Mouse (Mus musculus): Measurements from ENCODE around the gene Bfar. TPM values are rescaled to one million over a fixed set of nuclear protein-coding genes. Genes with fewer than 3 reads are reported as not detected.
"Not testable (repeated sequence)": the region's sequence is repeated elsewhere in the genome, so short reads cannot be mapped to it uniquely, and the experiment has no call there.

The Bfar gene
- 21.5 and 24.8 TPM in 2 replicates for polyA plus RNA-seq (2012; rRNA removed)

- peak; percentile 77 for DNase-seq (ENCODE audit: low read depth, low spot score)
- under 1% methylated on average over 54 of the region's 54 CpGs for WGBS
Measured at GRCm38 (mm10) chr16:13671685-13672385, at the start of gene Bfar, which contains the start of gene 3110001I22Rik. TSS of gene Bfar (plus strand) at chr16:13671858. TSS of gene 3110001I22Rik (plus strand) at chr16:13671929.

DNA sequence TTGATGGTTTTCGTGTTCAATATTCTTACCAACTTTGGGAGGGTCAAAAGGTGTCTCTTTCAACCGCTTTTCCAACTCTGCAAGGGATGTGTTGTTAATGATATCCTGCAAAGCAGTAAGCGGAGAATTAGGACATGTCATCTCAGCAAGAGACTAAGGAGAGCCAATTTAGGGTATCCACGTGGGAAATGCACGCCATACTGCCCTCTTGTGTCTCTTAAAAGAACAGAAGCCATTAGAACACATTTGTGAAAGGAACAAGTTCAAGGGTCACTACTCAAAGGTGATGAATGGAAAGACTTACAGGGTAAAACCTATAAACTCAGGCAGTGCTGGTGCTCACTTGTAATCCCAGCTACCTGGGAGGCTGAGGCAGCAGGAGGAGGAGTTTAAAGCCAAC, 43.3 kb upstream of the Bfar start:
- DNase-seq (ENCODE audit: low read depth, low spot score): no peak
- WGBS: 51% methylated on average over 5 of the region's 5 CpGs

DNA sequence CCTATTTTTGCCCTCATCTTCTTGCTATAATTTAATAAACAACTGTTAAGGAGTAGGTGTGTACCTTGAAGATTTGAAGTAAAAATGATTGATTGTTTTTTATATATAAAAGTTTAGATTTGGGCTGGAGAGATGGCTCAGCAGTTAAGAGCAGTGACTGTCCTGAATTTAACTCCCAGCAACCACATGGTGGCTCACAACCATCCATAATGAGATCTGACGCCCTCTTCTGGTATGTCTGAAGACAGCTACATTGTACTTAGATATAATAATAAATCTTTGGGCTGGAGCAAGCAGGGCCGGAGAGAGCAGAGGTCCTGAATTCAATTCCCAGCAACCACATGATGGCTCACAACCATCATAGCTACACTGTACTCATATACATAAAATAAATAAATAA, 33.5 kb upstream of the Bfar start:
- DNase-seq (ENCODE audit: low read depth, low spot score): not testable (repeated sequence)
- 67% methylated on average over 2 of the region's 2 CpGs for WGBS

- no peak for DNase-seq (ENCODE audit: low read depth, low spot score)
- 87% methylated on average over 5 of the region's 5 CpGs for WGBS
Measured at GRCm38 (mm10) chr16:13639508-13639907, 32.1 kb upstream of the Bfar start.

- 87% methylated on average over 7 of the region's 7 CpGs for WGBS
Measured at GRCm38 (mm10) chr16:13640064-13640463, 31.6 kb upstream of the Bfar start.

GRCm38 (mm10) chr16:13644474-13644873, 27.2 kb upstream of the Bfar start:
- DNase-seq (ENCODE audit: low read depth, low spot score): no peak
- WGBS: 48% methylated on average over 3 of the region's 3 CpGs

More at GRCm38 (mm10) chr16:13640064-13640463, 31.6 kb upstream of the Bfar start:
- DNase-seq (ENCODE audit: low read depth, low spot score): no peak

- 45% methylated on average over 4 of the region's 4 CpGs for WGBS
- DNase-seq (ENCODE audit: low read depth, low spot score): no peak
Measured at GRCm38 (mm10) chr16:13645930-13646329, 25.7 kb upstream of the Bfar start.

GRCm38 (mm10) chr16:13658886-13659285, 12.8 kb upstream of the Bfar start:
- DNase-seq (ENCODE audit: low read depth, low spot score): no peak
- 84% methylated on average over 3 of the region's 3 CpGs for WGBS

- WGBS: 94% methylated on average over 9 of the region's 9 CpGs
Measured at GRCm38 (mm10) chr16:13660736-13661135, 10.9 kb upstream of the Bfar start.

GRCm38 (mm10) chr16:13667878-13668343, 3.7 kb upstream of the Bfar start, which contains the start of gene Parn:
TSS of gene Parn (minus strand) at chr16:13668170.
- DNase-seq (ENCODE audit: low read depth, low spot score): peak; percentile 73
- under 1% methylated on average over 35 of the region's 35 CpGs for WGBS

More at GRCm38 (mm10) chr16:13660736-13661135, 10.9 kb upstream of the Bfar start:
- no peak for DNase-seq (ENCODE audit: low read depth, low spot score)

DNA sequence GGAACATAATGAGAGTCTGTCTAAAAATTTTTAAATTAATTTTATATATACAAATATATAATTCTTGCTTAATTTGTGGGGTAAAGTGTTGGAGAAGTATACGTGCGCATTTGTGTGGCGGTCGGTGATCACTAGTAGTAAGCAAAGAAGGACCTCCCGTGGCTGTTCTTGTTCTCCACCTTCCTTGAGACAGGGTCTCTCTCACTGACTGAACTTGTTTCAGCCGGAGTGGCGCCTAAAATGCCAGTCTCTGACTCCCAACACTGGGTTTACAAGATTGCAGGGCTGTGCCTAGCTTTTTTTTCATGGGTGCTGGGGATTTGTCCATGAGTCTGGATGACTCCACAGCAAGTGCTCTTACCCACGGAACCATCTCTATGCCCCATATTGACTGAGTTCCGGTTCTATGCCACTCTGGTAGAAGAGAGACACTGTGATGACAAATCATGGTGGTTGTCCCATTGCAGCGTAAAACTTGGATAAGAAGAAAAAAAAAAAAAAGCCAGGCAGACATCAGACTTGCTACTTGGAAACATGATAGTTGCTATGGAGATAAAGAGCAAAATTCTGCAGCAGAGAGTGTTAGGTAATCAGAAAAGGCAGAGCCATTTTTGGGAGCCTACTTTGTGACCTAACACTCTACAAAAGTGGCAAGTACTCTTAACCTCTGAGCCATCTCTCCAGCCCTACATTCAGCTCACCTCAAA, 3.1 kb upstream of the Bfar start:
- WGBS: 83% methylated on average over 10 of the region's 10 CpGs
- DNase-seq (ENCODE audit: low read depth, low spot score): no peak

- 100% methylated on average over 1 of the region's 1 CpGs for WGBS
Measured at GRCm38 (mm10) chr16:13669282-13669681, 2.4 kb upstream of the Bfar start.

DNA sequence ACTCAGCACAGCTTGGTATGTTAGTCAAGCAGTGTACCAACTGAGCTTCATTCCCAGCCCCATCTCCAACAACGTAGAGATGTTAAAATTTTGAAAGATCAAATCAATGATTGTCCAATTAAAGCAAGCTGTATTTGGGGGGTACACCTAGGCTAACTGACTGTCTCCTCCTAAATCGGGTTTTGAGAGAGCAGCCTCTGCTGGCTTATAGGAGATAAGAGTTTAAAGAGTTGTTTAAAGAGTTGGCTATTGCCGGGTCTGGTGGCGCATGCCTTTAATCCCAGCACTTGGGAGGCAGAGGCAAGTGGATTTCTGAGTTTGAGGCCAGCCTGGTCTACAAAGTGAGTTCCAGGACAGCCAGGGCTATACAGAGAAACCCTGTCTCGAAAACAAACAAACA, 762 bp upstream of the Bfar start:
- 69% methylated on average over 5 of the region's 5 CpGs for WGBS
- not testable (repeated sequence) for DNase-seq (ENCODE audit: low read depth, low spot score)

More at GRCm38 (mm10) chr16:13669282-13669681, 2.4 kb upstream of the Bfar start:
- no peak for DNase-seq (ENCODE audit: low read depth, low spot score)

- peak; percentile 90 for DNase-seq (ENCODE audit: low read depth, low spot score)
- WGBS: under 1% methylated on average over 20 of the region's 20 CpGs
Measured at GRCm38 (mm10) chr16:13672386-13672898, 784 bp downstream of the Bfar start.

- DNase-seq (ENCODE audit: low read depth, low spot score): no peak
- WGBS: 29% methylated on average over 5 of the region's 5 CpGs
Measured at GRCm38 (mm10) chr16:13673114-13673513, 1.5 kb downstream of the Bfar start.

GRCm38 (mm10) chr16:13674511-13674910, 2.9 kb downstream of the Bfar start:
- DNase-seq (ENCODE audit: low read depth, low spot score): no peak
- WGBS: 82% methylated on average over 3 of the region's 3 CpGs

- DNase-seq (ENCODE audit: low read depth, low spot score): peak; percentile 85
- 28% methylated on average over 3 of the region's 3 CpGs for WGBS
Measured at GRCm38 (mm10) chr16:13678601-13679319, 7.1 kb downstream of the Bfar start.

- no peak for DNase-seq (ENCODE audit: low read depth, low spot score)
- 92% methylated on average over 7 of the region's 7 CpGs for WGBS
Measured at GRCm38 (mm10) chr16:13698998-13699397, 27.3 kb downstream of the Bfar start.

DNA sequence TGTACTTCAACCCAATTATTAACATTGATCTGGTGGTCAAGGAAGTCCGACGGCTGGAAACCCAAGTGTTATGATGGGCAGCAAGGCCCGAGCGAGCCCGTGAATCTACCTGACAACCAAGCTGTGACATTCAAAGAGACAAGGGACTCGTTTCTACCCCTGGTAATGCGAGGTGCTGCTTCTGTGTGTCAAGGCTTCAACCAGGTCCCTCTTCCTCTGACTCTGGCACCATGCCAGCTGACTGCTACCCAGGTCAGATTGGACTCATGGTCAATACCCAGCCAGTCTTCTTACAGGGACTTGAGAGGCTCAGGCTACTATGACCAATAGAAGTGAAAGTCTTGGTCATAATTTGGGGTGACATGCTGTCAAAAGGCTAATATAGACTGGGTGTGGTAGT, 30.5 kb downstream of the Bfar start:
- WGBS: 92% methylated on average over 7 of the region's 7 CpGs
- no peak for DNase-seq (ENCODE audit: low read depth, low spot score)

DNA sequence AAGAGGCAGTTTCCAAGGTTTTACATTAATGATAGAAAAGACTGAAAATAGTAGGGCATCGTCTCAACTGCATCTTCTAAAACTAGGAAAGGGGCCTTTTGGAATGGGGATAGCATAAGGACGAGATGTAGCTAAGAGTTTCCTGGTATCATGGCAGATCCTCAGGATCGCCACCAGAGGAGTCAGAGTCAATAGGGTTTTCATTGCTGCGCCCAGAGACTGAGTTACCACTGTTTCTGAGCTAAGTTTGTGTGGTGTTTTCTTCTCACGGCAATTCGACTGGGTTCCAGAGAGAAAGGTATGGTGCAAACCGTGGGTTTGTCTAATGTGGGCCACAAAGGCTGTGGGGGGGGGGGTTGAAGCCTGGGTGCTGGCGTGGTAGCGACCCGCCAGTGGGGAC, 33.0 kb downstream of the Bfar start:
- WGBS: 96% methylated on average over 10 of the region's 10 CpGs

More for the DNA sequence above, 33.0 kb downstream of the Bfar start:
- no peak for DNase-seq (ENCODE audit: low read depth, low spot score)

Data from large intestine, adult 2 months (tissue).